Comparison of ENCODE assay signal across 12 mouse cellular contexts in the genomic region with DNA sequence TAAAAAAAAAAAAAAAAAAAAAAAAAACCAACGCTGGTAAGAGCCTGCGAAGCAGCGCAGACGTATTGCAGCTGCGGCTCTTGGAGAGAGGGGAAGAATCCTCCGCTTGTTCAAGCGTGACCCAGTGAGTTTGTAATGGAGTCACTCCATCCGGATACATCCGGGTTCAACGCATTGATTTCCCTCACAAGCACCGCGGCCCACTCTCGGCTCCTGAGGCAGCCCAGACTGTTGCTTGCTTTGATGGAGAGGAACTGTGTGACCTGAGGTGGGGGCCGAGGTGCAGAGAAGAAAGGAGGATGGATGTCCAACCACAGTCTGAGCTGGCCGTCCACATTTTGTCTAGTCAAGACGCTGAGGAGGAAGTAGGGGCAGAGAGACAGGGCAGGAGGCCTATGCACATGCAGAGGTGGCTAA.
DNase-seq lines count a peak whose midpoint lies in the region; ATAC-seq and TF ChIP-seq lines count a peak whose summit lies in the region.
"Had no signal": no experiment of that assay in that cellular context is flagged by ENCODE, and none has a peak within 500 bp of the region (broad histone marks: within the 10 kb centered on the region; RNA-seq: fewer than 3 reads in every experiment).

No protein-coding gene starts in this region.

- H3K9ac ChIP-seq in kidney, postnatal 0 days (ENCODE audit: low read depth, low read length), result no peak overlapping the region
- H3K9ac ChIP-seq in embryonic facial prominence, embryonic 11.5 days (replicated peaks; ENCODE audit: low read length), result no peak overlapping the region
- peak overlapping the region; percentile 29; the same call in 1 of the 2 replicates for H3K9ac ChIP-seq in hindbrain, embryonic 14.5 days
- no peak overlapping the region for H3K9ac ChIP-seq in neural tube, embryonic 14.5 days (replicated peaks; ENCODE audit: low read depth, low read length)
- H3K9ac ChIP-seq: heart, embryonic 13.5 days; liver, embryonic 12.5 days had no signal

- peak; percentile 66 for ATAC-seq in kidney, postnatal 0 days (replicated peaks; ENCODE audit: low FRiP score, low read depth)
- ATAC-seq in embryonic facial prominence, embryonic 11.5 days (replicated peaks; ENCODE audit: insufficient number of reproducible peaks, low FRiP score, low TSS enrichment, low read depth), result 0 out of 2 replicates have a peak, but pooled peaks have one; percentile 44
- peak; percentile 71 for ATAC-seq in hindbrain, embryonic 14.5 days (ENCODE audit: low FRiP score)
- ATAC-seq in neural tube, embryonic 14.5 days (ENCODE audit: low read depth), result peak; percentile 69; the same call in 1 of the 2 replicates
- ATAC-seq: intestine, embryonic 16.5 days; liver, embryonic 12.5 days had no signal

- H3K4me1 ChIP-seq in kidney, postnatal 0 days (replicated peaks; ENCODE audit: insufficient read depth, low read length), result 0 out of 2 replicates have a peak, but pooled peaks cover 4% of the 10 kb centered on the region
- H3K4me1 ChIP-seq in embryonic facial prominence, embryonic 11.5 days (ENCODE audit: control insufficient read depth, insufficient read depth, low read length), result no peaks in the 10 kb centered on the region
- H3K4me1 ChIP-seq in hindbrain, embryonic 14.5 days (replicated peaks; ENCODE audit: control insufficient read depth, insufficient read depth, low read length), result peaks cover 17% of the 10 kb centered on the region
- peaks cover 3% of the 10 kb centered on the region; the same call in 1 of the 2 replicates for H3K4me1 ChIP-seq in neural tube, embryonic 14.5 days (ENCODE audit: control insufficient read depth, insufficient read depth, low read length)
- H3K4me1 ChIP-seq: liver, embryonic 12.5 days had no signal

- no peaks in the 10 kb centered on the region for H3K27me3 ChIP-seq in kidney, postnatal 0 days (ENCODE audit: insufficient read depth, low read length)
- H3K27me3 ChIP-seq in embryonic facial prominence, embryonic 11.5 days (ENCODE audit: control insufficient read depth, insufficient read depth, low read length), result no peaks in the 10 kb centered on the region
- no peaks in the 10 kb centered on the region for H3K27me3 ChIP-seq in hindbrain, embryonic 14.5 days (ENCODE audit: control insufficient read depth, insufficient read depth, low read length)
- no peaks in the 10 kb centered on the region for H3K27me3 ChIP-seq in neural tube, embryonic 14.5 days (ENCODE audit: control insufficient read depth, insufficient read depth, low read length)
- H3K27me3 ChIP-seq: heart, embryonic 13.5 days; liver, embryonic 12.5 days had no signal

- WGBS in kidney, postnatal 0 days, result 42% methylated on average over 16 of the region's 16 CpGs
- WGBS in embryonic facial prominence, embryonic 11.5 days, result 68% methylated on average over 16 of the region's 16 CpGs
- 22% methylated on average over 16 of the region's 16 CpGs for WGBS in hindbrain, embryonic 14.5 days
- WGBS in neural tube, embryonic 14.5 days, result 43% methylated on average over 16 of the region's 16 CpGs

- intact Hi-C loops in left cerebral cortex, postnatal 25 days (cut with DNase I), result no loop called here

- TF ChIP-seq CTCF in kidney, postnatal 0 days (IDR thresholded peaks at IDR 0.05; ENCODE audit: low read depth), result no peak

- DNase-seq in kidney, postnatal 0 days (ENCODE audit: low spot score), result peak; percentile 30
- no peak for DNase-seq in kidney, postnatal 25 days
- DNase-seq in embryonic facial prominence, embryonic 11.5 days (ENCODE audit: low spot score), result peak; percentile 13
- peak; percentile 37 for DNase-seq in hindbrain, embryonic 14.5 days (ENCODE audit: low spot score)
- no peak for DNase-seq in adrenal gland, adult 8-10 months
- DNase-seq in left cerebral cortex, postnatal 25 days (ENCODE audit: low spot score in 2 of 2), result no peak
- DNase-seq in cerebellum, postnatal 36 days, result no peak
- DNase-seq: thymus, postnatal 14 days had no signal

- no peaks in the 10 kb centered on the region for H3K9me3 ChIP-seq in kidney, postnatal 0 days (replicated peaks; ENCODE audit: low read length)
- H3K9me3 ChIP-seq in embryonic facial prominence, embryonic 11.5 days (replicated peaks; ENCODE audit: control insufficient read depth, low read length), result no peaks in the 10 kb centered on the region
- H3K9me3 ChIP-seq in hindbrain, embryonic 14.5 days (ENCODE audit: control insufficient read depth, low read length), result no peaks in the 10 kb centered on the region
- no peaks in the 10 kb centered on the region for H3K9me3 ChIP-seq in neural tube, embryonic 14.5 days (ENCODE audit: control insufficient read depth, low read length)
- H3K9me3 ChIP-seq: heart, embryonic 13.5 days; liver, embryonic 12.5 days had no signal

- peak overlapping the region; percentile 1; the same call in 1 of the 2 replicates for H3K4me2 ChIP-seq in kidney, postnatal 0 days (ENCODE audit: low read length)
- no peak overlapping the region for H3K4me2 ChIP-seq in embryonic facial prominence, embryonic 11.5 days (ENCODE audit: low read depth, low read length)
- peak overlapping the region; percentile 41 for H3K4me2 ChIP-seq in hindbrain, embryonic 14.5 days (replicated peaks)
- H3K4me2 ChIP-seq in neural tube, embryonic 14.5 days (ENCODE audit: low read depth, low read length), result peak overlapping the region; percentile 29
- H3K4me2 ChIP-seq: heart, embryonic 13.5 days; liver, embryonic 12.5 days had no signal

- H3K4me3 ChIP-seq in kidney, postnatal 0 days (replicated peaks; ENCODE audit: low read depth, low read length), result no peak overlapping the region
- no peak overlapping the region for H3K4me3 ChIP-seq in embryonic facial prominence, embryonic 11.5 days (ENCODE audit: low read depth, low read length)
- H3K4me3 ChIP-seq in hindbrain, embryonic 14.5 days (replicated peaks; ENCODE audit: low read length), result no peak overlapping the region
- H3K4me3 ChIP-seq in neural tube, embryonic 14.5 days (ENCODE audit: low read depth, low read length), result no peak overlapping the region
- H3K4me3 ChIP-seq: heart, embryonic 13.5 days; liver, embryonic 12.5 days had no signal

- H3K36me3 ChIP-seq in kidney, postnatal 0 days (ENCODE audit: insufficient read depth, low read length), result no peaks in the 10 kb centered on the region
- no peaks in the 10 kb centered on the region for H3K36me3 ChIP-seq in embryonic facial prominence, embryonic 11.5 days (replicated peaks; ENCODE audit: control insufficient read depth, insufficient read depth, low read depth, low read length)
- H3K36me3 ChIP-seq in hindbrain, embryonic 14.5 days (replicated peaks; ENCODE audit: control insufficient read depth, insufficient read depth), result no peaks in the 10 kb centered on the region
- no peaks in the 10 kb centered on the region for H3K36me3 ChIP-seq in neural tube, embryonic 14.5 days (ENCODE audit: control insufficient read depth, insufficient read depth, low read length)
- H3K36me3 ChIP-seq: heart, embryonic 13.5 days; liver, embryonic 12.5 days had no signal

- no peak overlapping the region for H3K27ac ChIP-seq in kidney, postnatal 0 days
- no peak overlapping the region for H3K27ac ChIP-seq in embryonic facial prominence, embryonic 11.5 days (replicated peaks; ENCODE audit: low read depth, low read length)
- peak overlapping the region; percentile 65 for H3K27ac ChIP-seq in hindbrain, embryonic 14.5 days
- H3K27ac ChIP-seq in neural tube, embryonic 14.5 days (ENCODE audit: low read depth, low read length), result no peak overlapping the region
- H3K27ac ChIP-seq: heart, embryonic 13.5 days; liver, embryonic 12.5 days had no signal

Comparison
In these comparisons a context has a peak if more than half of its experiments do, and no peak if none do; other contexts are left out.
1. DNase-seq: peak in kidney, postnatal 0 days (single experiment), embryonic facial prominence, embryonic 11.5 days (single experiment) and hindbrain, embryonic 14.5 days (single experiment); none in kidney, postnatal 25 days (0 of 2), adrenal gland, adult 8-10 months (single experiment), left cerebral cortex, postnatal 25 days (0 of 2) and cerebellum, postnatal 36 days (0 of 2).
2. Peak in every context shown above with its lines, with median percentiles within 50 percentile points of each other: ATAC-seq.